Mouse (Mus musculus): Measurements from ENCODE around the gene Ucp1.
A peak's percentile ranks its signal among the peaks of the same experiment; 100 is the strongest.
"Not testable (repeated sequence)": the region's sequence is repeated elsewhere in the genome, so short reads cannot be mapped to it uniquely, and the experiment has no call there.

The Ucp1 gene

GRCm38 (mm10) chr8:83290176-83290575 lies at the start of gene Ucp1:
TSS of gene Ucp1 (plus strand) at chr8:83290352.
- no peak for DNase-seq (ENCODE audit: low spot score in 2 of 2)

DNA sequence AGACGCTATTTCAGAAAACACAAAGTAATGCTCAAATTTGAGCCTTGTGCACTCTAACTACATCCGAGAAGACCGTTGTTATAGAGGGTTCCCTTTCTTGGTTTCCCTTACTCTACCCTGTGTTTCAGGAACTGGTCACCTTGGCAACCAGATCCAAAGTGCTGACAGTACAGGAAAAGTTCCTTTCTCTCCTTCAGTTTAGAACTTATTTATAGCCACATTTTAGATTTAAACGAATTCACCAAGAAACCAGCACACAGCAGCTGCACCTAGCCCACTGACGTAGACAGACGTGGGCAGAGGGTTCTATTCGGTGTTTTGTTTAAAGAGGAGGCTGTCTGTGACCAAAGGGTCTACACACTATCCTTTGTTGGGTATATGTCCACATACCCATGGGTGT lies 46.0 kb upstream of the Ucp1 start:
- DNase-seq (ENCODE audit: low spot score in 2 of 2) = peak; percentile 30 to 34

GRCm38 (mm10) chr8:83250858-83251257 lies 39.3 kb upstream of the Ucp1 start:
- DNase-seq (ENCODE audit: low spot score in 2 of 2) = no peak

DNA sequence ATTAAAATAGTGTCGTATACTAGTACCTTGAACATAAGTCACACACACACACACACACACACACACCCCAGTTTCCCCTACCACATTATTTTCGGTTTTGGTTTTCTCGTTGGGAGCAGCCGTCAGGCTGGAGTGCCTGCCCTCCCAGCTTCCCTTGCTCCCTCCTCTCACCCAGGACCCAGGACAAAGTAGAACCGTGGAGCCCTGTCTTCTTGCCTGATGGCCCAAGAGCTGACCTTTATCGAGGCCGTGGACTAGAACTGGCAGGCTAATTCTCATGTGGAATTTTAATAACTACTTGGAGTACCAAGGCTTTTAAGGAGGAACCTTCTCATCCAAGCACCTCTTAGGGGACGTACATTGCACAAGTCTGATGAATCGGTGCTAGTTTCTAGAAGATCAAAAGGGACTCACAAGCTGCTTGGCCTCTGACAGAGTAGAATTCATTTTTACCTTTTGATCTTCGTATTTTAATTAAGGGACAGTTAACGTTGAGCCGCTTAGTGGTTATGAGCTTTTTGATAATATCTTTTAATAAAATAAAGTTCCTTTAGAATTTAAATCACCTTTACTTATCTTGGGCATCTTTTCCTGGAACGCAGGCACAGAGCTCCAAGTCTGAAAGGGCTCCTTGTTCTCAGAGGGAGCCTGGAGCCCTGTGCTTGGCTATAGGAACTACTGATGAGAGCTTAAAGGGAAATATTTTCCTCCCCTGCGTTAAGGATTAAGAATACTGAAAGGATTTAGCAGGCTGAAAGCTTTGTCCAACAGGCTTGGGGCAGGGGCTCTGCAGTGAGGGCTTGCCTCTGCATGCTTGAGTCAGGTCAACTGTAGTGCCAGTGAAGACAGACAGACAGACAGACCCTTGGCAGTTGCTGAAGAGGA lies 38.5 kb upstream of the Ucp1 start:
- no peak for DNase-seq (ENCODE audit: low spot score in 2 of 2)

DNA sequence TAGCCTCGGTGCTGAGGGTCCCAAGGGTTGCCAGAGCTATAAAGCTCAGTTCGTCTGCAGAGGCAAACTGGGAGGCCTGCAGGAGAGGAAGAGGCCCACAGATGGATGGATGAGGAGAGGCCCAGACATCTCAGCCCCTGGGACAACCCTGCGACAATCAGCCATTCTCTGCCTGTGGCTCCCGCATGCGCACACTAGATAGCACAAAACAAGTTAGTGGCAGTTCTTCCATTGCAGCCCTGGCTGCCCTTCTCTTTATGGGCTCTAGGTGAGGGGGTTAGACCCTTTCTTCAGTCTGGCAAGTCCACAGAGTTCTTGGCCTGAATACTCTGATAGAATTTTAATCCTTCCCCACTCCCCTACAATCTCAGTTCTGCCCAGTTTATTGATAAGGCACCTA lies 37.4 kb upstream of the Ucp1 start:
- DNase-seq (ENCODE audit: low spot score in 2 of 2) = no peak

DNA sequence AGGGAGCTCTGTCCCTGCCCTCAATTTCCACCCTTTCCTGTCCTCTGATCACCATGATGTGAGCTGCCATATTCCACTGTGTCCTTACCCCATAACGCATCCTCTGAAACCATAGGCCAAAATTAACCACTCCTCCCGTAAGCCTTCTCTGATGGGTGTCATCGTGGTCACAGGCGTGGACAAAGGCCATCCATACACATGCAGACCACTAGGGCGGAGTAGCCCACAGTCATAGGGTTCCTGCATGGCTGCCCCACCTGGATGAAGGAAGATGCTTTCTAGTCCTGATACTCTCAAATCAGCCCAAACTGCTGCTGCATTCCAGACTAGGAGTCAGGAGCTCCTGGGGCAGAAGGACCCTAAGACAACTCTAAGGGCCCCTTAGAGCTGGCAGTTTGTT lies 32.5 kb upstream of the Ucp1 start:
- DNase-seq (ENCODE audit: low spot score in 2 of 2) = no peak

GRCm38 (mm10) chr8:83260418-83261215 lies 29.5 kb upstream of the Ucp1 start:
- DNase-seq (ENCODE audit: low spot score in 2 of 2) = peak in 1 of 2 experiments; percentile 42

GRCm38 (mm10) chr8:83271172-83271571 lies 19.0 kb upstream of the Ucp1 start:
- no peak for DNase-seq (ENCODE audit: low spot score in 2 of 2)

GRCm38 (mm10) chr8:83272464-83272863 lies 17.7 kb upstream of the Ucp1 start:
- DNase-seq (ENCODE audit: low spot score in 2 of 2) = no peak

- no peak for DNase-seq (ENCODE audit: low spot score in 2 of 2)
Observed at GRCm38 (mm10) chr8:83274470-83274869, 15.7 kb upstream of the Ucp1 start.

- DNase-seq (ENCODE audit: low spot score in 2 of 2) = no peak
Observed at GRCm38 (mm10) chr8:83278431-83278830, 11.7 kb upstream of the Ucp1 start.

- DNase-seq (ENCODE audit: low spot score in 2 of 2) = no peak
Observed at GRCm38 (mm10) chr8:83285391-83285790, 4.8 kb upstream of the Ucp1 start.

- no peak for DNase-seq (ENCODE audit: low spot score in 2 of 2)
Observed at GRCm38 (mm10) chr8:83297375-83297774, 7.2 kb downstream of the Ucp1 start.

DNA sequence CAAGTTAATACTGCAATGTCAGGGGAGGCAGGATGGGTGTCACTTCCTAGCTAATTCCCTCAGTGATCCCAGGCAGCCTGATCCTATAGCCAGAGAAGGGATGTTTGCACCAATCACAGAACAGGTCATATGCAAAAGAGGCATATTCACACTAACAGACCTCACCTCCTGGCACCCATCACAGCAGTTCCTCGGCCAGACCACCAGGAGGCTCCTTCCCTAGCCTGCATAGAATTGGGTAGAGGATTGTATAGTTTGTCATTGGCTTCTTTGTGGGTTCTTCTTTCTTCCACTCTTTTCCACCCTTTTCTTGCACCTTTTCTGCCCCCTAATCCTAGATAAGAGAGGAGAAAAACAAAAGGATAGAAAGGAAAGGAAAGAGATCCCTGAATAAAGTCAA lies 10.0 kb downstream of the Ucp1 start:
- DNase-seq (ENCODE audit: low spot score in 2 of 2) = no peak

DNA sequence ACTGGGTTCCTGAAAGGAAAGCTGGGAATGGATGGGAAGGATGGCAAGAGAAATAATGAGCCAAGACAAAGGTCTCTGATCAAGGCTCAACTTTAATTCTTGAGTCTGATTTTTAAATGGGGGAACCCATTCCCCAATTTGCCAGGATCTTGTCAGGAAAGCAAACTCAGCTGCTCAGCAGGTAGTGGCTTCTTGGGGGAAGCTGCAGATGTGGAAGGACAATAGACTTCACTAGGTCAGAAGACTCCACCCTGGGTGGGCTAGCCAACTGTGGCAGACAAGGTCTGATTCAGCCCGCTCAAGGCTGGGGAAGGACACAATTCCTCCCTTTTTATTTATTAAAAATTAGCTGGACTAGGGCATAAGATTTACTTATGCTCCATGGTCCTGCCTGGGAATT lies 14.8 kb downstream of the Ucp1 start:
- no peak for DNase-seq (ENCODE audit: low spot score in 2 of 2)

- DNase-seq (ENCODE audit: low spot score in 2 of 2) = no peak
Observed at GRCm38 (mm10) chr8:83309836-83310235, 19.7 kb downstream of the Ucp1 start.

- not testable (repeated sequence) for DNase-seq (ENCODE audit: low spot score in 2 of 2)
Observed at GRCm38 (mm10) chr8:83315084-83315483, 24.9 kb downstream of the Ucp1 start.

- DNase-seq (ENCODE audit: low spot score in 2 of 2) = no peak
Observed at GRCm38 (mm10) chr8:83315691-83316090, 25.5 kb downstream of the Ucp1 start.

- no peak for DNase-seq (ENCODE audit: low spot score in 2 of 2)
Observed at GRCm38 (mm10) chr8:83320543-83320942, 30.4 kb downstream of the Ucp1 start.

DNA sequence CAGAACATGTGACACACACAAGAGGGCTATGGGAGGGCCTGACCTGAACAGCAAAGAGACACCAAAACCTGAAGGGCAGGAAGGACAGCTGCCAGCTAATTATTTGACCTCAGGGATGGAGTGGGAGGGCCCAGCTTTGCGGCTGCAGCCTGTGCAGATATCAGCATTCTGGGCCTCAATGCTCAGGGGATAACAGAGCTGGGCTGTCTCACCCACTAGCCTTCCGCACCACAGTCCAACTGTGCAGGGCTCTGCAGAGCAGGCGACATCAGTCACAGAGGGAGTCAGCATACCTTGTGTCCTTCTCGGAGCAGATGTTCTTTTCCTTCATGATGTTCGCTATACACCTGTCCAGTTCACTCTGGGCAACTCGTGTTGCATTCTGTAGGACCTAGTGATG lies 32.2 kb downstream of the Ucp1 start:
- DNase-seq (ENCODE audit: low spot score in 2 of 2) = no peak

DNA sequence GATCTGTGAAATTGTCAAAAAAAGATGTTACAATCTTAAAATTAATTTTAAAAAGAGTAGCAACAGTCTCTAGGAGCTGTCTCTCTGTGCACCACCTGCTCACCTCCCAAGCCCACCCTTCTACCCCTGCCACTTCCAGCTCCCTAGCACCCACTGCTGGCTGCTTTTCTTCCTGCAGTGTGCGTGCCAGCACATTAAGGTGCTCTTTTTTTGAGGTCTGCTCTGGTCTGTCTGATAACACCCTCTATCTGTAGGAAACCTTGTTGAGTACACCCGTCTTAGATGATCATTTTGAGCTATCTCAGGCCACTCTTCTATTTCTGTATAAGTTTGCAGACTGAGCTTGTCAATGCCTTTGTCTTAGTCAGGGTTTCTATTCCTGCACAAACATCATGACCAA lies 32.9 kb downstream of the Ucp1 start:
- no peak for DNase-seq (ENCODE audit: low spot score in 2 of 2)

GRCm38 (mm10) chr8:83327889-83328288 lies 37.7 kb downstream of the Ucp1 start:
- DNase-seq (ENCODE audit: low spot score in 2 of 2) = no peak

GRCm38 (mm10) chr8:83331567-83331898 lies 41.4 kb downstream of the Ucp1 start:
- DNase-seq (ENCODE audit: low spot score in 2 of 2) = peak; percentile 11 to 24
